Mouse (Mus musculus): ENCODE measurements around the gene Dab2ip.

The Dab2ip gene

DNA sequence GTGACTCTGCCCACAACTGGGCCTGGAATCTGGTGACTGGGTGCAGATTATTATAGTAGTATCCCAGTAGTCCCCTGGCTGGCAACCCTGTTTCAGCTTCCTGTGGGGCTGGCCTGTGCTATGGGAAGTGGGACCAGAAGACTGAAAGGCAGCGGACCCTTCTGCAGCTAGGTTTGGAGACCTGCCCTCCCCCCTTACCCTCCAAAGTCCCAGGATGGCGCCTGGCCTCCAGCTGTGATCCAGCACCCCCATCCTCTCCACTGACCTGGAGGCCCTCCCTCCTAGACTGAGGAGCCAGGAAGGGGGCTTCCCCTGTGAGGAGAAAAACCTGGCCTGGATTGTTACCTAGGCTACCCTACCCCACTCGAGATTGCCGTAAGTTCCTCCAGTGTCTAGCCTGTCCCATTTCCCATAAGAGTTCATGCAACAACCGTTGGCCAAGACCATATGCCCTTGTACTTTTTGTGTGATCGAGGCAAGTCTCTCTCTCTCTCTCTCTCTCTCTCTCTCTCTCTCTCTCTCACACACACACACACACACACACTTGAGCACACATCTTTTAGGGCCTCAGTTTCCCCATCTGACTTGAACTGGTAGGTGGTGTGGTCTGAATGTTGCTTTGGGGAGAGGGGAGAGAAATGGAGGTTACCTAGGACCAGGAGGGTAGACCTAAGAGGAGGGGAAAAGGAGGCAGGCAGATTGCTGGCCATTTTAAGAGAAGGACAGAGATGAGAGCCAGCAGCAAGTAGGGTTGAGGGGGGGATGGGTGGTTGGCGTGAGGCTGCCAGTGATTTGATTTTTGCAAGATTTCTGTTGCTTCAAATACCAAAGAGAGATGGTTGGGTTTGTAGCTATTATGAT is 62.5 kb downstream of the Dab2ip start:
- in situ Hi-C loops (cut with MboI; ENCODE audit: low sequenced_read_pairs) = no loop called here

DNA sequence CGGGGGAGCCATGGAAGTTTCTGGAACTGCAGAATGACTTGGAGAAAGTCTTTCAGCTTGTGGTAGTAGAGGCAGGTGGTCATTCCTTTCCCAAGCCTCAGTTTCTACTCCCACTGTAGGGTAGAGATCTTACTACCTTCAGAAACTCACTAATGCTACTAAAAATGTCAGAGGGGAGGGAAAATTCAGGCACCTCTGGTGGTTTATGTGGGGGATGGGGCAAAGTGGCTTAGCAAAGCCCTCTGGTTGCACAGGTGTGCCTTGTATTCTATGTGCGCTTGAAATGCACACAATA is 63.1 kb downstream of the Dab2ip start:
- in situ Hi-C loops (cut with MboI; ENCODE audit: low sequenced_read_pairs) = no loop called here

DNA sequence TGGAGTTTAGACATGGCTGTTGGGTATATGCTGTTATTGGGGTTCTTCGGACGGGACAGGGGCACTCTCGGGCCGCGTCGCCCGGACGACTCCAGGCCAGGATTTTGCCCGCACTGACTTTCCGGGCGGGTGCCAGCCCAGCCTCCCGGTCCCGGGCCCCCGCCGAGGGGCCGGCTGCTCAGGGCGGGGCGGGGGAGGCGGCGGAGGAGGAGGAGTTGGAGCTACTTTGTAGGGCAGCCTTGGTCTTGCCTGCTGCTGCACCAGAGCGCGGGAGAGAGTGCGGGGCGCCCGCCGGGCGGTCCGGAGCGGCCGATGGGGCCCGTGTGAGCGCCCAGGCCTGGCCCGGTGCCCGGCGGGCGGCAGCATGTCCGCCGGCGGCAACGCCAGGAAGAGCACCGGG is 63.7 kb downstream of the Dab2ip start:
- in situ Hi-C loops (cut with MboI; ENCODE audit: low sequenced_read_pairs) = no loop called here

DNA sequence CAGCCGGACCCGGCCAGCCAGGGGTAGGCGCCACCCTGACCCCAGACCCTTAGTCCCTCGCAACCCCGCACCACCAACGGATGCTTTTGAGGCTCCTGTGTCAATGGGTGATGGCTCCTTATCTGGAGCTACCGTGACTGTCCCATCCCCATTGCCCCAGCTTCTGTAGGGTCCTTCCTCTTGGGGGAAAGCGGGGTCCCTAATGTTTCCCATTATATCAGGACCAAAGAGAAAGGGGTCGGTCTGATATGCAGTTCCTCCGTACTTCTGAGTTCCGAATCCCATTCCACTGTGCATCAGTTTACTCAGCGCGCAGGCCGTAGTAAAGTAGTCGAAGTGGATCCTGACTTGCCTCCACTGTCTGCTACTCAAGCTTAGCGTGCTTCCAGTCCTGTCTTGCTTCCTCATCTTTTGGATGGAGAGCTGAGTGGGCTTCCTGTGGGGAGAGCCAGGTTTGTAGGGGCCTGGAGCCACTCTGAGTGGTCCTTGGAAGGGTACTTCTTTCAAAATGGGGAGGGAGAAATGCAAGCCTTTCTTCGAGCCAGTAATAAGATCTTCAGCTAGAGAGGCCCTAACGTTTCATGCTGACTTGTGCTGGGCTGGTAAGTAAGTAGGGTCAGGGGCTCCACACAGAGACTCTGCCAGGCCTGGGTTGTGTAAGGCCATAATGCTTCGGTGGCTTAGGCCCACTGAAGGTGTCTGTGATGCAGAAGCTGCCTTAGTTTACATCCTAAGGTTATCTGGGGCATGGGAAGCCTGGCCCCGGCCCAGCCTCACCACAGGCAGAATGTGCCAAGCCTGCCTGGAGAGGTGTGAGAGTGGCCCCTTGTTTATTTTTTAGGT is 64.4 kb downstream of the Dab2ip start:
- in situ Hi-C loops (cut with MboI; ENCODE audit: low sequenced_read_pairs) = no loop called here

- in situ Hi-C loops (cut with MboI; ENCODE audit: low sequenced_read_pairs) = no loop called here
Measured at GRCm38 (mm10) chr2:35623104-35623377, 65.0 kb downstream of the Dab2ip start.

DNA sequence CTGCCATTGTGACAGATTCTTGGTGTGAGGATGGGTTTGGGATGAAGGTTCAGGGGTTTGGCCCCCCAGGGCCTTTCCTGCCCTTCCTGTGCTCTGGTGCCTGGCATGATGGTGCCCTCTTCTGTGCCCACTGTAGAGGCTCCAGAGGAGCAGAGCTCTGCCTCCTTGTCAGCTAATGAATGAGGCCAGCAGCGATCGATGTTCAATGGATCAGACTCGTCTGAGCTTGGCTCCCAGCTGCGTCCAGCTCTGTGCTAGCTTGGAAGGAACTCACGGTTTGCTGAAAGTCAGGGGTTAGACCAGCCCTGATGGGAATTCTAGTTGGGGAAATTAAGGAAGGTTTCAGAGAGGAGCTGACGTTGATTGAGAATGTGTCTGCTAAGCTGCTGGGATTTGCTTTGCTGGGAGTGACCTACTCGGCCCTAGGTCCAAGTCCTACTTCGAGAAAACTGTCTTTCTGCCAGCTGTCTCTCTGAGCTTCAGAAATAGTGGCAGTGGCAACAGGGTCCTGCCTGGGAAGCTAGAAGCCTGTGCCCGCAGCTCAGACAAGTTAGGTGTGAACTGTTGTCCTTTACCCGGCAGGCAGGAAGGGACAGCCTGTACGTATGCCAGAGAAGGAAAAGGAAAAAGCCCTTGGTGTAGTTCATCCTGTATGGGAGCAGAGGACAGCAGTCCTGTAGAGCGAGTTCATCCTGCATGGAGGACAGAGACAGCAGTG is 65.5 kb downstream of the Dab2ip start:
- in situ Hi-C loops (cut with MboI; ENCODE audit: low sequenced_read_pairs) = no loop called here

DNA sequence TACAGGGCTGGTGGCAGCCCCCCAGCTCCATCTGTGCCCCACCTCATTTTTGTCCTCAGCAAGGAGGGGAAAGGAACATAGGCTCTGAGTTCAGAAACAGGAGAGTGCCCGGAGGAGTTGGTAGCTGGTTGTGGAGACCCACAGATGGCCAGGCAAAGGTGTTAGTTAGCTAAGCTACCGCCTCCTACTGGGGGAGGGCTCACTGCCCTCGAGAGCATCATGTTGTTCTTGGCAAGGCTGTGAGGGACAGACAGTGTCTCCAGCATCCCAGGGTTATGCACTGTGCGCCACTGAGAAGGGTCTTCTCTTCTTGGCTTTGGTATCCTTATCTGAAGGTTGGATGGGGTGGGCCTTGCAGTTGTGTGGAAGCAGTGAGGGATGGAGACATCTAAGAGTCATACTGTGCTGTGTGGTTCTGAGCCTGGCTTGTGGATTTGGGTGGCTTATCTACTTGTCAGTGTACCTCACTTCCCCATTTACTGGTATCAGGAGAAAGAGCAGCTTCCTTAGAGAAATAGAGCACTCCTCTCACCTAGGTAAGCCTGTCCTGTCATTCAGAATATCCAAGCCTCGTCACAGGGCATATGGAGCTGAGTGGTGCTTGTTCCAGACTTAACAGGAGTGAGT is 66.4 kb downstream of the Dab2ip start:
- in situ Hi-C loops (cut with MboI; ENCODE audit: low sequenced_read_pairs) = no loop called here

DNA sequence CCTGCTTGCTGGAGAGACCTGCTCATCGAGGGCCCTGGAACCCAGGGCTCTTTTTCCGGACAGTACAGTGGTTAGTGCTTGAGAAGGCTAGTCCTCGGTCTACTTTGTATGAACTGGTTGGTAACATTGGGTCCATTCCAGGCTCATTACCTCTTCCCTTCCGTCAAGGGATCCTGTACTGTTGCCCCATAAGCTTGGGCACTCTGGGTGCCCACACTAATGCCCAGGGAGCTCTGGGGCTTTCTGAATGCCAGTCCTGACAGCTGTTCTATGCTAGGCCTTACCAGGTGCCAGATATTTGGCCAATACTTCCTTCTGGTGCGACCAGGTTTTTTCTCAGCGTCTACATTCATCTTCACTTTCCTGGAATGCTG is 66.9 kb downstream of the Dab2ip start:
- in situ Hi-C loops (cut with MboI; ENCODE audit: low sequenced_read_pairs) = no loop called here

- in situ Hi-C loops (cut with MboI; ENCODE audit: low sequenced_read_pairs) = no loop called here
Measured at GRCm38 (mm10) chr2:35625526-35625925, 67.5 kb downstream of the Dab2ip start.

- in situ Hi-C loops (cut with MboI; ENCODE audit: low sequenced_read_pairs) = no loop called here
Measured at GRCm38 (mm10) chr2:35626181-35626727, 68.2 kb downstream of the Dab2ip start.

DNA sequence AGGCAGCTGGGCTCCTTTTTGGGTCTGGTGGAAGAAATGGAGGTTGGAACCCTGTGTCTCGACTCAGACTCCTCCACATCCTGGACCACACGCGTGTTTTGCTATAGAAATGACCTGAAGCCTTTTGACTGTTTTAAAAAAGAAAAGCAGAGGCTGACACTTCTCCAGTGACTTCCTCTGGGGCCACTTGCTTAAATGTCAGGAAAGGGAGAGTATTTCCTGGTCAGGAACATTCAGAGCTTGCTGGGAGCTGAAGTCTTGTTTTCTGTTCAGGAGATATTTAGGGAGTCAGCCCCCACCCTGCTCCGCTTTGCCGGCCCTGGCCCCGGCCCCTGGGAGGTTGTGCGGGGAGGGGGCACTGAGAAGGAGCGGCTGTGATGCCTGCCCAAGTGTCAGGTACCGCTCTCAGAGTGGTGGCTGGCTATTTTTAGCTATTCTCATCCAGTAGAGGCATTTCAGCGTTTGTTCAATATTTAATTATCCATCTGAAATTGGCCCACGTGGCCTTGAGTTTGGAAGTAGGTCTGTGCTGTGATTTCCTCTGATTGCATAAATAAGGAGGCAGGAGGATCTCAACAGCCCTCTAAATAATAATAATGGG is 69.3 kb downstream of the Dab2ip start:
- in situ Hi-C loops (cut with MboI; ENCODE audit: low sequenced_read_pairs) = no loop called here

GRCm38 (mm10) chr2:35628052-35628451 is 70.0 kb downstream of the Dab2ip start:
- in situ Hi-C loops (cut with MboI; ENCODE audit: low sequenced_read_pairs) = no loop called here

- in situ Hi-C loops (cut with MboI; ENCODE audit: low sequenced_read_pairs) = no loop called here
Measured at GRCm38 (mm10) chr2:35628656-35629055, 70.6 kb downstream of the Dab2ip start.

DNA sequence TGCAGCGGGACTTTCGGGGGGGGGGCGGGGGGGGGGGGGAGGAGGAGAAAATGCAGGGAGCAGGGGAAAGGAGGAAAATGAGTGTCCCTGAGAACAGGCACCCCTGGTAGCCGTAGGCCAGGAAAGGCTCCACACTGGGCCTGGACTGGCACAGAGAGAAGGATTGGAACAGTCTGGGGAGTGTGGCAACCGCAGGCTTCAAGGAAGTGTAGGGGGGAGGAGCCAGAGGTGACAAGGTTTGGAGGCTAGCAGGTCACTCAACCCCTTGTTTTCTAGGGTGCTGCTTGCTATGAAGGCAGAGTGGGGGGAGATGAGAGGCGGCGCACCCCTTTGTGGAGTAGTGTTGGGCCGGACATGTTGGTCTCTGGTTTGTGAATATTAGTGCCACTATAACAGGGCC is 71.1 kb downstream of the Dab2ip start:
- in situ Hi-C loops (cut with MboI; ENCODE audit: low sequenced_read_pairs) = no loop called here

DNA sequence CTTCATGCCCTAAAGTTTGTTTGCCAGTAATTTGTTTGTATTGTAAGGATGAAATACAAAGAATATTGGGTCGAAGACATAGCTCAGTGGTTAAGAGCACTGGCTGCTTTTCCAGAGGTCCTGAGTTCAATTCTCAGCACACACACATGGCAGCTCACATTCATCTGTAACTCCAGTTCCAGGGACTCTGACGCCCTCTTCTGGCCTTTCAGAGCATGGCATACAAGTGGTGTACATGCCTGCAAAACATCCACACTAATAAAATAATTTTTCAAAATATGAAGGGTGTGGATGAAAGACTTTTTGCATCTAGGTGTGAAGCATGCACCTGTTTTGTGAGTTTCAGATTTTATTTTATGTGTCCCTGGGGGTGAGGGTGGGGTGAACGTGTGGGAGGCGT is 75.3 kb downstream of the Dab2ip start:
- in situ Hi-C loops (cut with MboI; ENCODE audit: low sequenced_read_pairs) = no loop called here

DNA sequence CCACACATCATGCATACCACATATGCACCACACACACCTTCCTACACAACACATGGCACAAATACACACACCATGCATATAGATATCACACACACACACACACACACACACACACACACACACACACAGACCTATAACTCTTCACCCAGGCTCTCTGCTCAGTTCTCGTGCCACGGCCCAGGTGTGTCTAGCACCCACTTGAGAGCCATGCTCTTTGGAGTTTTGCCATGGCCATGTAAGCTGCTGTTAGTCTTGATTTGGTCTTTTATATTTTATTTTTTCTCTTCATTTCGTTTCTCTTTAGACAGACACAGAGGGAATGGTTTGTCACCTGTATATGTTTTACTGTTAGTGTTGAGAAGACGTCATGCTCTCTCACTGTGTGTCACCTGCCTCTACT is 76.9 kb downstream of the Dab2ip start:
- in situ Hi-C loops (cut with MboI; ENCODE audit: low sequenced_read_pairs) = no loop called here

DNA sequence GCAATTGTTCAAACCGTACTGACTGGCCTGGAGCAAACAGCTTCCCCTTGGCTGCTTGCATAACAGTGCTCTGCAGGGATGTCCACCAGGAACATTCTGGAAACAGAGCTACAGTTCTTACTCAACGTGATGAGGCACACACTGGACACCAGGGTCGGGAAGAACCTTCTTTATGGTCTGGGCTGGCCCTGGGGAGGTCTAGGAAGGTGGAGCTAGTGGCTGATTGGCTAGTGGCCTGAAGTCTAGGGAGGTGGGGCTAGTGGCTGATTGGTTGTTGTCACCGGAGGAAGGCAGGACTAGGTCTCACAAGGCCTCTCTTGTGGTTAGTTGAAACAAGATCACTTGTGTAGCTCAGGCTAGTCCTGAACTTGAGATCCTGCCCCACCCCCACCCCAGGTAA is 77.5 kb downstream of the Dab2ip start:
- in situ Hi-C loops (cut with MboI; ENCODE audit: low sequenced_read_pairs) = no loop called here

DNA sequence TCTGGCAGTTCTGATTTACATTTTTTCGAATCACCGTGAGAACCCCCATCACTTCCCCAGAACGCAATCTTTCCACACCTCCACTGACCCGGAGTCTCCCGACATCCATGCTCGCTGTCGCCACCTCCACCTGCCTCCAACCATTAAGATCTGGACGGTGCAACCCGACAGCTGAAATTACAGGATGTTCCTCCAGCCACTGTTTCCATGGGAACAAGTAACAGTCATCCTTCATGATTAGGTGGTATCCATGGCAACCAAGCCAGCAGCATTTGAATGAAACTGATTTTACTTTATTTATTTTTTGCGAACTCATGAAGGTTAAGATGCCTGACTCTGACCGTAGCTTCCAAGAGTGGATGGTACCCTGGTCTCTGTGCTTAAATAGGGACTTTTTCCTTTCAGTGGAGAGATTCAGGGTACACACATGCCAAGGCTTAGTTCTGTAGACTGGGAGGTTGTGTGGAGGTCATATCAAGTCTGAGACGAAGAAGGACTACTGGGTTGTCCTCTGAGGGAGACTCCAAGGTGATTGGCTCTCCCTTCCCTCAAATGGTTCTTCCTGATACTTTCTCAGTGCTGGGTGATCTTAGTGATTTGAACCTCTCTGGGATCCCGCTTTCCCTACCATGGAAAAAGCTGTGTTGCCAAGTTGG is 79.9 kb downstream of the Dab2ip start:
- in situ Hi-C loops (cut with MboI; ENCODE audit: low sequenced_read_pairs) = no loop called here

DNA sequence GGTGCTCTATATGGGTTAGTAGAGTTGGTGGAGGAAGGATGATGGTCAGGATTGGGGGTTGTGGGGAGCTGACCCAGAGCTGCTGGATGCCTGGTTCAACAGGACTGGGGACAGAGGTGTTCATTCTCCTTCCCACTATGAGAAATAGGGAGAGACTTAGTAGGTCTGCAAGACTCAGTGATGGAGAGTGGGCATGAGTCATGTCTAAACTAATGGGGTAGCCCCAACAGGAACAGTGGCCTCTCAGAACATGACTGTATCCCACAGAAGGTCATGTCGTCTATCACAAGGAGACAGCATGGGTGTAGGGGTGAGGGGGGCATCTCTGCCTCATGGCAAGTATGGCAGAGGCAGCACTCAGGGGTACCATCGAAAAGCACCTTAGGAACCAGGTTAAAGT is 81.7 kb downstream of the Dab2ip start:
- in situ Hi-C loops (cut with MboI; ENCODE audit: low sequenced_read_pairs) = no loop called here

- in situ Hi-C loops (cut with MboI; ENCODE audit: low sequenced_read_pairs) = no loop called here
Measured at GRCm38 (mm10) chr2:35640576-35640975, 82.5 kb downstream of the Dab2ip start.
